Mouse (Mus musculus) brain, adult 2 months (tissue): ENCODE results near the gene H2-T24.
A peak's percentile ranks its signal among the peaks of the same experiment; 100 is the strongest.
"Not testable (repeated sequence)": the region's sequence is repeated elsewhere in the genome, so short reads cannot be mapped to it uniquely, and the experiment has no call there.

Experiments used
- DNase-seq: peaks from one replicate; pipeline ENCODE4 v3.0.0; 2011; ENCODE audit warnings: low read depth, low spot score

The H2-T24 gene

DNA sequence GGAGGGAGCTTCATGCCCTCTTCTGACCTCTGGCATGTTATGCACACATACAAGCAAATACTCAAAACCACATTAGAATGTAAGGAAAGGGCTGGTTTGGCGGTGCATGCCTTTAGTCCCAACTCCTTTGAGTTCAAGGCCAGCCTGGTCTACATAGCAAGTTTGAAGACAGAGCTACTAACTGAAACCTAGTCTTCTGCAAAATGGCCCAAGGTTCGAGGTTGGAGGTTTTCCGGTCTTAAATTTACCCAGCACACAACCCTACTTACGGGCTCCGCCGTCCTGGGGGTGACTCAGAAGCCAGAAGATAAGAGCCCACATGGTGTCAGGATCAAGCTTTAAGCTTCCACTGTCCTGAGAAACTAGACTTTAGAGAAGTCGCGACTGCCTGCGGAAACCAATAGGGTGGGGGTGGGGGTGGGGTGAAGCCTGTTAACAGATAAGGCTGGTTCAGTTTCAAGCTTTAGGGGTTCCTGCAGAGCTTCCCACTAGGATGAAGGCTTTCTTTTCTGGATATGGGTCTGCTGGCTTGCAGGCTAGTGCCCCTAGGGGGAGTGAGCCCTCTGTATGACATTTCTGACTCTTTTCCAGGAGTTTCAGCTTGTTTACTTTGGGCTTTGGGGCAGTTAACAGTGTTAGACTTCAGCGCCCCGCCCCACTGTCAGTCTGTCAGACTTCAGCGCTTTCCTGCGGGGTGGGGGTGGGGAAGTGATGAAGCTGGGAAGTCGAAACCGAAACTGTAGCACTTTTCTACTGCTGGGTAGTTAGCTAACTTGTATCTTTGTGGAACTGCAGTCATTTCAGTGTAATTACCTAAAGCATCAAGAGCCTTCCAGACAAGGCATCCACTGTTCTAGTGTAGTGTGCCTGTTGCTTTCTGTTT, at the start of gene H2-T24:
Gene H2-T24 (minus strand): TSS at position 370 of the 883 bp plus-strand sequence.
- DNase-seq = peak; percentile 50

DNA sequence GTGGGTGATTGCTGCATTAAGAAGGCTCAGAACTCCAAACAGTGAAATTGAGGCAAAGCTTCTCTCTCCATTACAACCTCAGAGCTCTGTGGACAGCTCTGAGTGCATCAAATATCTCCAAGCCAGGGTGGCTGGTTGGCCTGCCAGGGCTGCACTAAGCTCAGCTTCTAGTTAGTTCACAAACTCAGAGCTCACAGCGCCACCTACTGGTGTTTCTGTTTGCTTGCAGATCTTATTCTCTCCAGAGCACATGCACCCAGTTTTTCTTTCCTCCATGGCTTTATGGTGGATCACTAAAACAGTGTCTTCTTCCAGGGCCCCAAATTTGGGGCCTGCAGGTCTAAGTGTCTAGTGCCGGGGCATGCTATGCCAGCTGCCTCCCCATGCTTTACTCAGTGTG, 40.5 kb upstream of the H2-T24 start:
- peak; percentile 93 for DNase-seq

DNA sequence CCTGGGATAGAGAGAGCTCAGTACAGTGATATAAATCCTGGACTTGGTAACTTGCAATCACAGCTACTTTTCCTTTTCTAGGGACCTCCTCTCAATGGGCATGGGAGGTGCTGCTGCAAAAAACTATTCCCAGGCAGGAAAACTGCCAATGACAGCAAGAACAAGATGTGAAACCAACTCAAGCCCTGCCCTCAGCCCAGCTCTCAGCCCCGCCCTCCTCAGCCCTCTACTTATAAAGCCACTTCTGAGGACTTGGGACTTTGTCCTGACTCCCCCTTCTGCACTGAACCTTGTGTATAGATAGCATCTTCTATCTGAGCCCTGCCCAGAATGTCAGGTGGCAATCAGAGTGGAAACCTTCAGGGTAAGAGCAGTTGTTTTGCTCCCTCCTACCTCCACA, 38.0 kb upstream of the H2-T24 start, which contains the start of gene Gm11127:
Gene Gm11127 (minus strand): TSS at position 10 of the 400 bp plus-strand sequence.
- DNase-seq = not testable (repeated sequence)

DNA sequence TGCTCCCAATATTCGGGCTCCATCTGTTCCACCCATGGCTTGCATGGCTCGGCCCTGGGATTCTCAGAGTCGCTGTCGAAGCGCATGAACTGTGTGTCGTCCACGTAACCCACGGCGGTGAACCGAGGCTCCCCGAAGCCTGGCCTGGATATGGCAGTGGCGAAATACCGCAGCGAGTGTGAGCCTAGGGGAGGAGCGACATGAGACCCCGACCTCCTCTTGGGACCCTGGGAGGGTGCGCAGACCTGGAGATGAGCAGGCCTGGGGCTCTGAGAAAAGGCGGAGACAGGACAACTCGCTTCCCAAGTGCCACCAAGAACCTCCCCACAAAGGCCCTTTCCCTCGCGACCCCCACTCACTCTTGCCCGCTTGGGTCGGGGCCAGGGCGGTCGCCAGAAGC, 37.6 kb upstream of the H2-T24 start:
- DNase-seq = not testable (repeated sequence)

DNA sequence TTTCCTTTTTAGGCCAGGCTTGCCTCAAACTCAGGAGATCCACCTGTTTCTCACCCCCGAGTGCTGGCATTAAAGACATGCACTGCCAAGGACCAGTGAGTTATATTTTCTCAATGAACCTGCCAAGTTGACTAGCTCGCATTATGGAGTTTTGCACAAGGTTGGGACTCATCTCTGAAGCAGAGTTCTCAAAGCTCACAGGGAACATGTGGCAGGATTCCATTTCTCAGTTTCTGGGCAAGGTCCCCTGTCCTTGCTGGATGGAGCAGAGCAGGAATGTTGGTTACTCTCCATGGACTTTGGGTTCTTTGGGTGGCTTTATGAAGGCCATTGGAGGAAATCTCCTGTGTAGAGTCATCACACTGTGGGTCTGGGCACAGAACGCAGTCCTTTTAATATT, 22.9 kb upstream of the H2-T24 start:
- DNase-seq = no peak

DNA sequence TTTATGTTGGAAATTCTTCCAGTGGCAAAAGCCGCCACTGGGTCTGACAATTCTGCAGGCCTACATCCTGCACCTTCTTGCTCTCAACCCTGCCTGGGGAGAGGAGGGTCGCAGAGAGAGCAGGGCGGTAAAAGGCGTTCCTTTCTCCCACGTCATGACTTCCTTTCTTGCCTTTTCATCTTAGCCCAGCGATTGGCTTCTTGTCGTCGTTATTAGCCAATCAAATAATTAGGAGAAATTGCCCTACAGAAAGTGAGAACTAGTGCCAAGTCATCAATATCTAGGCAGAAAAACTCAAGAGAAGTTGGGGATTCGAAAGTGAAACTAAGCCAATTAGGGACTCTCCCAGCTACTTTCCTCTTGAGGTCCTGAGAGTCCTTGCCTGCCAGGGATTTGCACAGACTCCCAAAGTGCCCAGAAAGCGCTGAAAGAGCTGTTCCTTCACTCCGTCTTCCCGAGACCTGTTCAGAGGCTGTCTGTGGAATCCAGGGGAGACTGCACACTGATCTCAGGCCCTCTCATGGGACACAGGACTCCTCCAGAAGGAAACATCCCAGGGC, 22.3 kb upstream of the H2-T24 start, which contains the start of the genes H2-T22 and Gm6034:
Gene H2-T22 (minus strand): TSS at position 138 of the 560 bp plus-strand sequence.
Gene Gm6034 (plus strand): TSS at position 352 of the 560 bp plus-strand sequence.
- peak; percentile 97 for DNase-seq

DNA sequence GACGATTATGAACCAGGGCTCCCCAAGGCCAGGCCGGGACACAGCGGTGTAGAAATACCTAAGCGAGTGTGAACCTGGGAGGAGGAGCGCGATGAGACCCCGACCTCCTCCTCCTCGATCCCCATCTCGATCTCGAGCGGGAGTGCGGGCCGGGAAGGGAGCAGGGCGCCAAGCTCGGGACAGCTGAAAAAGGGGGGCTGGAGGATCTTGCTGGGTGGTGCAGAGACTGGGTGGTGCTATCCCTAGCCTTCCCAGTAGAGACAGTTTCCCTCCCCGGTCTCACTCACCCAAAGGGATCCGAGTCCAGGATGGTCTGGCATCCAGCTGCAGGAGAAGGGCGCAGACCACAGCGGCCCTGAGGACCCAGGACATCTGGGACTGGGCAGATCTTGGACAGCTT, 21.7 kb upstream of the H2-T24 start:
- DNase-seq = not testable (repeated sequence)

DNA sequence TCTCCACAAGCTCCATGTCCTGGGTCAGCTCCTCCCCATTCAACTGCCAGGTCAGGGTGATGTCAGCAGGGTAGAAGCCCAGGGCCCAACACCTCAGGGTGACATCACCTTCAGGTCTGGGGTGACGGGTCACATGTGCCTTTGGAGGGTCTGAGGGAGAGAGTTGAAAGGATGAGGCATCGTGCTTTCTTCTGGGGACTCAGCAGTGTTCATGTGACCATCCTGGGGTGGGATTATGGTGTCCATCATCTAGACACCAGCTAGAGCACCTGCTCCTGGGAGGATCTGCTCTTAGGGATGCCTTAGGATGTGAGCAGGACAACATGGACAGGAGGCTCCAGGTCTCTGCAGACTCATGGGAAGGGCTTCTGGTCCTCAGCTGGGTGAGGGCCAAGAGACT, 20.2 kb upstream of the H2-T24 start:
- DNase-seq = not testable (repeated sequence)

DNA sequence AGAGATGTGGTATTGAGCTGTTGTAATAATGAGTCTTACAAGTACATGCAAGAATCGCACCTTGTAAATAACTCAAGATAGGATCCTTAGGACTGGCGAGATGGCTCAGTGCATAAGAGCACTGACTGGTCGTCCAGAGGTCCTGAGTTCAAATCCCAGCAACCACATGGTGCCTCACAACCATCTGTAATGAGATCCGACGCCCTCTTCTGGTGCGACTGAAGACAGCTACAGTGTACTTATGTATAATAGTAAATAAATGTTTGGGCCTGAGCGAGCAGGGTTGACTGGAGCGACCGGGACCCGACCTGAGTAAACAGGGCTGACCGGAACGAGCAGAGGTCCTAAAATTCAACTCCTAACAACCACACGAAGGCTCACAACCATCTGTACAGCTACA, 15.8 kb upstream of the H2-T24 start:
- not testable (repeated sequence) for DNase-seq

DNA sequence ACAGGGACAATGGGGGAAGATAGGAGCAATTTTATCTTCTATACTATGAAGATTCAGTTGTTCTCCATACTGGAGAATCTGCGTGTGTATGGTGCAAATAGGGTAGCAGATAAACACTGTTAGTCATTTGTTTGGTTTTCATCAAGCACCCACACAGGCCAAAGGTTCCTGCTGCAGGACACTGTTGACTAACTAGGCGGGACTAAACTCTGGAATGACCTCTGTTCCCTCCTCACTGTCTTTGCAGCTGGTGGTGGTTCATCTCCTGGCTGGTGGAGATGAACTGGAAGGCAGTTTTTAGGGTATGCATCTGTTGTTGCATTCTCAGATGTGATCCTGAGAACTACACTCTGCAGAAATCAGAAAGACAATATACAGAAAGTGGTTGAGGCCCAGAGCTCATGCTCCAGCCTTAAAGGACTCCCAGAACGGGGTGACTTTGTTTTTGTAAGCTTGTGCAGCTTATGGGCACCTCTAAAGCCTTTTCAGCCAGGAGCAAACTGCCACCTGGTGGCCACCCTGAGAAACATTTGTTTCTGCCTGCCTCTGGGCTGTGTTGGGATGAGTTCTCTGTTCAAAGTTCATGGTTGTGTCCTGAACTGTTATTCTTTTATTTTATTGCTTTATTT, 14.8 kb upstream of the H2-T24 start:
- DNase-seq = peak; percentile 78

DNA sequence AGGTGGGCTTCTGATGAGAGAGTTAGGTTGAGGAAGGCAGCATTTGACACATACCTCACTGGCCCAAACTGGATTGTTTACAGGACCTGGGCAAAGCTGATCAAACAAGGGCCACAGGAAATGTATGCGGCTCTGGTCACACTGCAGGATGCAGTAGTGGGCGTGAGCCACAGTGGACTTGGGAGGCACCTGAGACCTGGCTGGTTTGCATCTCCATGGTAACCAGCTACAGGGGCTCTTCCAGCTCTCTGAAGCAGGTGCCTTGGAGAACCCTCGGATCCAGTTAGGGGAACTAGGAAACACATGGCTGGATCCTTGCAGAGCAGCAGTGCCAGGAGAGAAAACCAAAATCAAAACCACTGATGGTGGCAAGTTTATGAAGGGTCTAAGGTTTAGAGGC, 14.2 kb upstream of the H2-T24 start:
- not testable (repeated sequence) for DNase-seq

DNA sequence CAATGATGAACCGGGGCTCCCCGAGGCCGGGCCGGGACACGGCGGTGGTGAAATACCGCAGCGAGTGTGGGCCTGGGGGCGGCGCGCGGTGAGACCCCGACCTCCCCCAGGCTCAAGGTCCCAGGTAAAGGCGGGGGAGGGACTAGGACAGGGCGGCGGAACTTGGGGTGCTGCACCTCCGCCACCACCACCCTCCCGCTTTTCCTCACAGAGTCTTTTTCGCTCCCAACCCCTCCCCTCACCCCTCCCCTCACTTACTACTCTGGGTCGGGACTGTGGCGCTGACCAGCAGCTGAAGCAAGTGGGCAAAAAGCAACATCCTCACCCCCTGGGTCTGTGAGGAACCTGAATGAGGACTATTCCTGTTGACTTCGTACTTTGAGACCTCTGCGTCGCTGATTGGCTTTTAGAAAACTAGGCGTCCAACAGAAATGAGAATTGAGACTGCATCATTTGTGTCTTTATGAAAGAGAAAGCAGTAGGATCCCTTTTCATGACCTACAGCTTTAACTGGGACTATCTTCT, 12.1 kb upstream of the H2-T24 start, which contains the start of gene H2-T23:
Gene H2-T23 (minus strand): TSS at position 505 of the 525 bp plus-strand sequence.
- peak; percentile 73 for DNase-seq

DNA sequence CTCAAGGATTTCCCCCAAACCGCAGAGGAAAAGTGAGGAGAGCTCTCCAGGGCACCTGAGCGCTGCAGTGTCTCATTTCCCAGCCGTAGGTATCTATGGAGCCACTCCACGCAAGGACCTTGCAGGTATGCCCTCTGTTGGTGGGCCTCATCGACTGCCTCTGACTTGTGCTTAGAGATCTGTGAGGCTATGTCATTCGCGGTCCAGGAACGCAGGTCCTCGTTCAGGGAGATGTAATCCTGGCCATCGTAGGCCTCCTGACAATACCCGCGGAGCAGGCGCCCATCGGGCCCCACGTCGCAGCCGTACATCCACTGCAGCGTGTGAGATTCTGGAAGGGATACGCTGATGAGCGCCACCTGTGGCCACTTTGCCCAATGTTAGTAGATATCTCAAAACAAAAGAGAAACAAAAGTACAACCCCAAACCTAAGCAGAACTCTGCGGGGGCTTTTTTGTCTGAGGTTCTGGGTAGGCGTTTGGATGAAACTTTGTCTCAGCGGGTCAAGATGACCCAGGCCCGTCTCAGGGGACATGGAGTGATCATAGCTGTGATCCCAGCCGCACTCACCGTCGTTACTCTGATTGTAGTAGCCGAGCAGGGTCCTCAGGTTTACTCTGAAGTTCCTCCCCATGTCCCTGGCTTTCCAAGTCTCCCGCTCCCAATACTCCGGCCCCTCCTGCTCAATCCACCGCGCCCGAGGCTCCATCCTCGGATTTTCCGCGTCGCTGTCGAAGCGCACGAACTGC, 11.4 kb upstream of the H2-T24 start:
- DNase-seq = peak; percentile 48

DNA sequence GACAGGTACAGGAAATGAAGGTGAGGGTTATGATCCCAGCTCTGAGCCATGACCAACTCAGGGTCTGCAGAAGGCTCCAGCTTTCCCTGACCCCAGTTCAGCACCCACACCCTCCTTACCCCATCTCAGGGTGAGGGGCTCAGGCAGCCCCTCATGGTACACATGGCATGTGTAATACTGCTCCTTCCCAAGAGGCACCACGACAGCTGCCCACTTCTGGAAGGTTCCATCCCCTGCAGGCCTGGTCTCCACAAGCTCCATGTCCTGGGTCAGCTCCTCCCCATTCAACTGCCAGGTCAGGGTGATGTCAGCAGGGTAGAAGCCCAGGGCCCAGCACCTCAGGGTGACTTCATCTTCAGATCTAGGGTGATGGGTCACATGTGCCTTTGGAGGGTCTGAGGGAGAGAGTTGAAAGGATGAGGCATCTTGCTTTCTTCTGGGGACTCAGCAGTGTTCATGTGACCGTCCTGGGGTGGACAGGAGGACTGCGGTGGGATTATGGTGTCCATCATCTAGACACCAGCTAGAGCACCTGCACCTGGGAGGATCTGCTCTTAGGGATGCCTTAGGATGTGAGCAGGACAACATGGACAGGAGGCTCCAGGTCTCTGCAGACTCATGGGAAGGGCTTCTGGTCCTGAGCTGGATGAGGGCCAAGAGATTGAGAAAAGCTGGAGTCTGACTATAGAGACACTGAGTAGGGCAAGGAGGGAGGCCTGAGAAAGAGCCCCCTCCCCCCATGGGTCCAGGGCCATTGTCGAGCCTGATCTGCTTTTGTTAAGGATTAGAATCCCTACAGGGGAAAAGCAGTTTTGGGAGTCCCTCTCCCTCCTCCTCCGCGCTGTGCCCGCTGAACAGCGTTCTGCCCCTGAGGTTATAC, 10.6 kb upstream of the H2-T24 start:
- not testable (repeated sequence) for DNase-seq

DNA sequence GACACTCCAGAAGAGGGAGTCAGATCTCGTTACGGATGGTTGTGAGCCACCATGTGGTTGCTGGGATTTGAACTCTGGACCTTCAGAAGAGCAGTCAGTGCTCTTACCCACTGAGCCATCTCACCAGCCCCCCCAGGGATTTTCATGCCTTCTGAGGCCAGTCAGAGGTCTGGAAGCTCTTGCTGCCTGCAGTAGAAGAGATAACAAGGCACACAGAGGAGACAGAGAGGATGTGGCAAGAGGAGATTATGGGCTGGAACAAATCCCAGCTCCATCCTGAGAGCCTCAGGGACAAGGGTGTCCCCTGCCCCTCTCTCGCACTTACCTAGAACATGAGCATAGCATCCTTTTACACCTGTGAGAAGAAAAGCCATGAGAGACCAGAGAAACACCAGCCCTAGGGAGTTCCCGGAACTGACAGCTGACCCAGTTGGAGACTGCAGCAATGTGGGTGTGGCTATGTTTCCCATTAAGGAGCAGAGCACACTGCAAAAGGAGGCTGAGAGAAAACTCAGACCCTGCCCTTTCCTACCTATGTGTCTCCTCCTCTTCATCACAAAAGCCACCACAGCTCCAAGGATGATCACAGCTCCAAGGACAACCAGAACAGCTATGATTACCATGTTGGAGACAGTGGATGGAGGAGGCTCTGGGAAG, 9.8 kb upstream of the H2-T24 start:
- not testable (repeated sequence) for DNase-seq

DNA sequence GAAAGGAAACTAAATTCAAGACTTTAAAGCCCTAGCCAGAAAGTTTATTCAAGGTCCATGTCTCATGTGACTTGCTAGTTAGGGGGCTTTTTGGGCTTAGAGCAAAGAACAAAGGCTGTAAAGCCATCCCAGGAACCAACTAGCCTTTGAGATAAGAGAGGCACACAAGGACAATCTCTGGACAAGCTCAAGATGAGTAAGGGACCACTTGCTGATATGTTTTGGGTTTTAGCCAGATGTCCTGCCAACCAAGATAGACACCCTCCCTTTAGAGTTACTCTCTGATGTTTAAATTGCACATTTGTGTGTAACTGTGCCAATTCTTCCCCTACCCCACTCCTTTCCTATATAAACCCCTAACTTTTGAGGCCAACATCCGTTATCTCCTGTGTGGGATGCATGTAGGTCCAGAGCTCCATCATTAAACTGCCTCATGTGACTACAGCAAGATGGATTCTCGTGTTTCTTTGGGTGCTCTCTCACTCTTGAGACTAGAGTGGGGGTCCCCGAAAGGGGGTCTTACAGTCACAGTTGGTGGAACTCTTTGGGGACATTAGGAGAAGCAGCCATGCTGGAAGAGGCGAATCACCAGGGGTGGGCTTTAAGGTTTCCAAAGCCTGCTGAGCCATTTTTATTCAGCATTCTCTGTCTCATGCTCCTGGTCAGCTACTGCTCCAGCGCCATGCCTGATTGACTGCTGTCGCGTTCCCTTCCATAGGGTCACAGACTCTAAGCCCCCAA, 8.7 kb upstream of the H2-T24 start:
- no peak for DNase-seq

DNA sequence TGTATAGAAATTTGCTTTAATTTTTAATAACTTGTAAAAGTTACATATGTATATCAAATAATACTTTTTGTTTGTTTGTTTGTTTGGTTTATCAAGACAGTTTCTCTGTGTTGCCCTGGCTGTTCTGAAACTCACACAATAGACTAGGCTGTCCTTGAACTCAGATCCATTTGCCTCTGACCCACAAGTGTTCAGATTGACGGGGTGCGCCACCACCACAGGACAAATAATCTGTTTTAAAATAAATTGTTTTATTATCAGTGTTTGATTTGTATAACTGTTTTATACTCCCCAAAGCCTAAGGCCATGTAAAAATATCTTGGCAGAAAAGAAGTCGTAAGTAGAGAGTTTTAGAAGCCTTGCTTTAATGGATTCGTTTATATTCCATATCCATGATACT, 7.3 kb upstream of the H2-T24 start:
- no peak for DNase-seq

DNA sequence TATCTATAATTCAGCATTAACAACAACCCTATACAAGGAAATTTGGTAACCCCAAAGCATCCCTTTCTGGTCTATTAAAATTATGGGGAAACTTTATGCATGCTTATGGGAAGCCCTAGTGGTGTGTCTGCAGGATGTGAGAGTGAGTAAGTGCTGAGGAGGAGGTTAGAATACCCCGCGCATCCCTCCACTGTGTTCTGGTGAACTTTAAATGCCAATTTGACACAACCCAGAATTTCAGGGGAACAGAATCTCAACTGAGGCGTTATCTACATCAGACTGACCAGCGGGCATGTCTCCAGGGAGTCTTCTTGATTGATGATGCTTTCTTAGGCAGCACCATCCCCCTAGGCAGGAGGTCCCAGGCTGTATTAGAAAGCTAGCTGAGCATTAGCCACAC, 5.5 kb upstream of the H2-T24 start:
- DNase-seq = peak; percentile 59

DNA sequence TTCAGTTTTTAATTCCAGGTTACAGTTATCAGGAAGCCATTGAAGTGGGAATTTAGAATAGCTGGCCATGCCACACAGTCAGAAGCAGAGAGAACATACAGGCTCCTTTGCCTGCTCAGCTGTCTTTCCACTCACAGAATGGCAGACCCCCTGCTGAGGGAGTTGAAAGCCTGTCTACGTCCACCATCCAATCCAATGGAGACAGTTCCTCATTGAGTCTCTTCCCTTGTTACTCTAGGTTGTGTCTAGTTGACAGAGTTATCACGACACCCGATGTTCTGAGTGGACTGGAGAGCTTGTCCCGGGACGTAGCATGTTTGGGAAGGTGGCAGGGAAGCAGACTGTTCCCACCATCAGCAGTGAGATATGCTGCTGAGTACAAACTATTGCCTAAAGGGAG, 4.8 kb upstream of the H2-T24 start:
- DNase-seq = no peak
